ENCODE assay signal across 1 mouse cellular context in genomic region chr9:121673716-121674115, GRCm38 (mm10).
TF ChIP-seq lines count a peak whose summit lies in the region.

No protein-coding gene starts in this region.

TF ChIP-seq in CH12.LX, 34 proteins besides CTCF, POLR2A, EP300 and RAD21:
- TF ChIP-seq E2F4 (IDR thresholded peaks at IDR 0.05; ENCODE audit: insufficient replicate concordance, low read depth, low read length) (no peak), UBTF (IDR thresholded peaks at IDR 0.05; ENCODE audit: low read depth, low read length) (no peak), MAZ (IDR thresholded peaks at IDR 0.05; ENCODE audit: low read depth, low read length) (no peak), ELF1 (IDR thresholded peaks at IDR 0.05; ENCODE audit: low read depth, low read length) (no peak), MXI1 (IDR thresholded peaks at IDR 0.05; ENCODE audit: low read depth, low read length) (no peak), PAX5 (IDR thresholded peaks at IDR 0.05; ENCODE audit: low read length) (no peak), ZMIZ1 (IDR thresholded peaks at IDR 0.05; ENCODE audit: low read depth, low read length) (no peak), HCFC1 (IDR thresholded peaks at IDR 0.05; ENCODE audit: low read depth, low read length) (no peak), ZNF384 (IDR thresholded peaks at IDR 0.05; ENCODE audit: low read depth, low read length) (no peak), RCOR1 (conservative IDR thresholded peaks at IDR 0.05; ENCODE audit: low read depth, low read length) (no peak), KAT2A (IDR thresholded peaks at IDR 0.05; ENCODE audit: insufficient replicate concordance, low read length) (no peak), POLR2AphosphoS2 (IDR thresholded peaks at IDR 0.05; ENCODE audit: low read depth, low read length) (no peak), SIN3A (IDR thresholded peaks at IDR 0.05; ENCODE audit: low read length) (no peak), ZKSCAN1 (IDR thresholded peaks at IDR 0.05; ENCODE audit: borderline replicate concordance, low read depth, low read length) (no peak), CHD2 (IDR thresholded peaks at IDR 0.05; ENCODE audit: low read length) (no peak)
TF ChIP-seq in CH12.LX: peak in this region for 0.
